Mouse (Mus musculus): ENCODE results near the gene 4833427G06Rik.

The 4833427G06Rik gene

GRCm38 (mm10) chr9:51068202-51068601, 33.7 kb downstream of the 4833427G06Rik start:
- DNase-seq (ENCODE audit: low spot score in 2 of 2) = no peak

- DNase-seq (ENCODE audit: low spot score in 2 of 2) = no peak
Measured at GRCm38 (mm10) chr9:51060601-51061000, 41.3 kb downstream of the 4833427G06Rik start, which contains the start of gene Btg4. TSS of gene Btg4 (plus strand) at chr9:51060901.

- peak; percentile 19 to 41 for DNase-seq (ENCODE audit: low spot score in 2 of 2)
Measured at GRCm38 (mm10) chr9:51058951-51059521, 42.8 kb downstream of the 4833427G06Rik start.

GRCm38 (mm10) chr9:51056360-51057324, 45.2 kb downstream of the 4833427G06Rik start:
- DNase-seq (ENCODE audit: low spot score in 2 of 2) = no peak

GRCm38 (mm10) chr9:51052180-51052579, 49.7 kb downstream of the 4833427G06Rik start:
- peak in 1 of 2 experiments; percentile 20 for DNase-seq (ENCODE audit: low spot score in 2 of 2)

- DNase-seq (ENCODE audit: low spot score in 2 of 2) = no peak
Measured at GRCm38 (mm10) chr9:51042136-51042535, 59.7 kb downstream of the 4833427G06Rik start.

- no peak for DNase-seq (ENCODE audit: low spot score in 2 of 2)
Measured at GRCm38 (mm10) chr9:51041491-51041980, 60.3 kb downstream of the 4833427G06Rik start.

- DNase-seq (ENCODE audit: low spot score in 2 of 2) = no peak
Measured at GRCm38 (mm10) chr9:51032785-51033529, 68.9 kb downstream of the 4833427G06Rik start.

GRCm38 (mm10) chr9:51032291-51032690, 69.6 kb downstream of the 4833427G06Rik start:
- no peak for DNase-seq (ENCODE audit: low spot score in 2 of 2)

GRCm38 (mm10) chr9:51031603-51032002, 70.3 kb downstream of the 4833427G06Rik start:
- no peak for DNase-seq (ENCODE audit: low spot score in 2 of 2)
